Mouse (Mus musculus): ENCODE results near the gene Habp4.

GRCm38 (mm10) chr13:64197899-64198298 is 36.3 kb downstream of the Habp4 start:
- TF ChIP-seq CTCF (conservative IDR thresholded peaks at IDR 0.05; ENCODE audit: low read length) (no peak), POU5F1 (IDR thresholded peaks at IDR 0.05; ENCODE audit: borderline replicate concordance, low read length) (no peak), NANOG (IDR thresholded peaks at IDR 0.05; ENCODE audit: borderline replicate concordance, low read length) (no peak)

Measured in E14TG2a.4 (cell line).